In genomic region chr10:17794443-17794842, GRCm38 (mm10) we compare ENCODE assay signal across 20 mouse cellular contexts. TPM values are rescaled to one million over a fixed set of nuclear protein-coding genes. Genes with fewer than 3 reads are reported as not detected.
"Had no signal": no experiment of that assay in that cellular context is flagged by ENCODE, and none has a peak within 500 bp of the region (broad histone marks: within the 10 kb centered on the region; RNA-seq: fewer than 3 reads in every experiment).

No protein-coding gene starts in this region.

- H3K27me3 ChIP-seq: limb, embryonic 13.5 days; liver, embryonic 12.5 days; liver, embryonic 15.5 days; lung, embryonic 15.5 days; midbrain, embryonic 12.5 days had no signal

- H3K4me1 ChIP-seq: liver, embryonic 15.5 days had no signal

- H3K9ac ChIP-seq: limb, embryonic 13.5 days; liver, embryonic 12.5 days; liver, embryonic 15.5 days; lung, embryonic 15.5 days; midbrain, embryonic 12.5 days had no signal

- H3K4me3 ChIP-seq: layer of hippocampus, adult 2 months; limb, embryonic 10.5 days; limb, embryonic 13.5 days; liver, embryonic 12.5 days; liver, embryonic 15.5 days; lung, embryonic 15.5 days; midbrain, embryonic 12.5 days had no signal

- H3K27ac ChIP-seq: kidney, postnatal 0 days; layer of hippocampus, adult 2 months; limb, embryonic 10.5 days; liver, embryonic 12.5 days; liver, embryonic 15.5 days; lung, embryonic 15.5 days; stomach, postnatal 0 days had no signal

- DNase-seq: kidney, postnatal 25 days; layer of hippocampus, adult 9-11 months; liver; lung, adult 18-20 months; lung, postnatal 14 days; lung, postnatal 4 days; thymus, adult 2 months; thymus, postnatal 14 days; thymus, postnatal 4 days had no signal

- H3K36me3 ChIP-seq: limb, embryonic 10.5 days; limb, embryonic 13.5 days; liver, embryonic 12.5 days; liver, embryonic 15.5 days; lung, embryonic 15.5 days; midbrain, embryonic 12.5 days had no signal

- H3K4me2 ChIP-seq: limb, embryonic 13.5 days; liver, embryonic 12.5 days; liver, embryonic 15.5 days; lung, embryonic 15.5 days; midbrain, embryonic 12.5 days had no signal

- H3K9me3 ChIP-seq: limb, embryonic 10.5 days; limb, embryonic 13.5 days; liver, embryonic 12.5 days; liver, embryonic 15.5 days; lung, embryonic 15.5 days; midbrain, embryonic 12.5 days had no signal

- ATAC-seq: liver, embryonic 12.5 days; midbrain, embryonic 16.5 days had no signal

RNA-seq across cellular contexts. Expression of gene Txlnb, which starts 1.6 kb away (rescaled TPM):
- polyA plus RNA-seq: small intestine, adult 2 months had no signal
